Mouse (Mus musculus): ENCODE data around the gene Fancd2os. TPM values are rescaled to one million over a fixed set of nuclear protein-coding genes. Genes with fewer than 3 reads are reported as not detected.

The Fancd2os gene
- not detected for polyA plus RNA-seq (2017; shearing (Covaris generic))

DNA sequence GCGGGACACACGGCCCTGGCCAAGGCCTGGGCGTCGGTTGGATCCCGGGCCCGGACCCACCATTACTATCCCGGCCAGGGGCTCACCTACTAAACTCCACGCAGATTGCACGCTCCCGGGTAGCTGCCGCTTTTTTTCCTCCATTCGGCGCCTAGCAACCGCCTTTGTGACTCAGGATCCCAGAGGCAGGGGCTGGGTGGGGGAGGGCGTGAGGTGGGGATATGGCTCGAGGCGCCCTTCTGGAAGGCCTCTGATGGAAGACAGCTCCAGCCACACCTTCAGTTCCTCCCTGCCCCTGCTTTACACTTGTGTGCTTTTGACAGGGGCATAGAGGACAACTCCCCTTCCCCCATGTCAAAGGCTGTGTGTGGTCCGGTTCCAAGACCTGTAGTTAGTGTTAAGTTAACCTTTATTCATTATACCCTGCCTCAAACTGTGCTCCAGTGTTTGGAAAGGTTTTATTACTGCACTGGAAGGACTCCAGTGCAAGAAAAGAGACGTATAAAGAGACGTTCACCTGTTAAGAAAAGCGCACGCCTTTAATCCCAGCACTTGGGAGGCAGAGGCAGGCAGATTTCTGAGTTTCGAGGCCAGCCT lies at the start of gene Fancd2os:
Gene Fancd2os, minus strand, starts transcription at position 173 of the 597 bp plus-strand sequence.

DNA sequence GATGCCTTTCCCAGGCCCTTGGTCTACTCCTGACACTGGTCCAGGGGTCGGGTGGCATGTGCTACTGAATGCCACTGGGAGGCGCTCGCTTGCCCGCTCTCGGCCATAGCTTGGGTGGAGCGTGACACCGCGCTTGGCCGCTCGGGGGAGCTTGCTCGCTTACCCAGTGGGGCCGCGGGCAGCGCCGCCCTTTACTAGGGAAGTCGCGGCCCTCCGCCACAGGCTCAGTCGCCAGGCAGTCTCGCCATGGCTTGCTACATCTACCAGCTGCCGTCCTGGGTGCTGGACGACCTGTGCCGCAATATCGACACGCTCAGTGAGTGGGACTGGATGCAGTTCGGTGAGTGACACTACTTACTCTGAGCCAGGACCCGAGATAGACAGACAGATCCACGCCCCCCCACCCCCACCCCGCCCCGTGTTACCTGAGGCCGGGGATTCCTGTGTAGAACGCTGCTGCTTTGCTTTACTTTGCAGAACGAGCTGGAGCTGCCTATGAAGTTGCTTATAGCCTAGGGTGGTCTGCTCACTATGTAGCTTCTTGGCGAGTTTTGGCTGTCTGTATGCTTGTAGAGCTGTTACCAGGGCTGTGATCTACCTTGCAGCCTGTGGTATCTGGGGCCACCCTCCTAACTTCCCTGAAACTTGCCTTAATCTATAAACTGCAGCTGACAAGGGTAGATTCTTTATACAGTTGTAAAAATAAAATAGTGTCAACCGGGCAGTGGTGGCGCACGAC lies 38.0 kb upstream of the Fancd2os start, which contains the start of gene Irak2:
Gene Irak2, plus strand, starts transcription at position 166 of the 739 bp plus-strand sequence.

GRCm38 (mm10) chr6:113623941-113624751 lies 23.6 kb upstream of the Fancd2os start, which contains the start of gene Vhl:
TSS of gene Vhl (plus strand) at chr6:113623959.

GRCm38 (mm10) chr6:113604432-113605223 lies 4.1 kb upstream of the Fancd2os start, which contains the start of gene Brk1:
TSS of gene Brk1 (plus strand) at chr6:113604772.

Other genes with a start within 250 kb of the Fancd2os start
- 10 to 100 TPM; 41.1 to 54.4 TPM for gene Tada3, start 222.8 kb downstream of the Fancd2os start, polyA plus RNA-seq (2017; shearing (Covaris generic))
- 100 to 1,000 TPM; 462 to 693 TPM for gene Arpc4, start 222.6 kb downstream of the Fancd2os start, polyA plus RNA-seq (2017; shearing (Covaris generic))
- gene Ttll3, start 211.5 kb downstream of the Fancd2os start, polyA plus RNA-seq (2017; shearing (Covaris generic)), result 10 to 100 TPM in 1 of 2 experiments, 1 to 10 TPM in 1; 9.7 to 15.2 TPM
- gene Rpusd3, start 181.4 kb downstream of the Fancd2os start, polyA plus RNA-seq (2017; shearing (Covaris generic)), result 10 to 100 TPM; 14.5 to 22.2 TPM
- gene Cidec, start 165.0 kb downstream of the Fancd2os start, polyA plus RNA-seq (2017; shearing (Covaris generic)), result under 1 TPM in 1 of 2 experiments, not detected in 1; 0.93 TPM
- gene Jagn1, start 158.1 kb downstream of the Fancd2os start, polyA plus RNA-seq (2017; shearing (Covaris generic)), result 10 to 100 TPM; 43.6 to 54.2 TPM
- under 1 TPM; 0.21 to 0.69 TPM for gene Il17re, start 142.2 kb downstream of the Fancd2os start, polyA plus RNA-seq (2017; shearing (Covaris generic))
- gene Il17rc, start 129.3 kb downstream of the Fancd2os start, polyA plus RNA-seq (2017; shearing (Covaris generic)), result under 1 TPM; 0.36 to 0.42 TPM
- 1 to 10 TPM; 5.9 to 8.9 TPM for gene Creld1, start 117.4 kb downstream of the Fancd2os start, polyA plus RNA-seq (2017; shearing (Covaris generic))
- gene Prrt3, start 98.8 kb downstream of the Fancd2os start, polyA plus RNA-seq (2017; shearing (Covaris generic)), result under 1 TPM; 0.31 to 0.48 TPM
- 10 to 100 TPM; 92.2 to 98.0 TPM for gene Emc3, start 69.1 kb downstream of the Fancd2os start, polyA plus RNA-seq (2017; shearing (Covaris generic))
- 1 to 10 TPM; 4.3 to 4.5 TPM for gene Fancd2, start 69.0 kb downstream of the Fancd2os start, polyA plus RNA-seq (2017; shearing (Covaris generic))
- 100 to 1,000 TPM; 245 to 260 TPM for gene Brk1, start 4.1 kb upstream of the Fancd2os start, polyA plus RNA-seq (2017; shearing (Covaris generic))
- 10 to 100 TPM; 28.5 to 32.0 TPM for gene Vhl, start 23.2 kb upstream of the Fancd2os start, polyA plus RNA-seq (2017; shearing (Covaris generic))
- 10 to 100 TPM; 27.6 to 42.3 TPM for gene Irak2, start 37.8 kb upstream of the Fancd2os start, polyA plus RNA-seq (2017; shearing (Covaris generic))
- 10 to 100 TPM in 1 of 2 experiments, 1 to 10 TPM in 1; 9.4 to 11.4 TPM for gene Tatdn2, start 96.3 kb upstream of the Fancd2os start, polyA plus RNA-seq (2017; shearing (Covaris generic))
- 1 to 10 TPM in 1 of 2 experiments, not detected in 1; 1.3 TPM for gene Ghrl, start 119.2 kb upstream of the Fancd2os start, polyA plus RNA-seq (2017; shearing (Covaris generic))
- 100 to 1,000 TPM; 167 to 195 TPM for gene Sec13, start 140.0 kb upstream of the Fancd2os start, polyA plus RNA-seq (2017; shearing (Covaris generic))

All from activated CD4-positive, CD25-positive, alpha-beta regulatory T cell (primary cell).